Mouse (Mus musculus): ENCODE results near the gene Kat8.

- TF ChIP-seq CTCF (IDR thresholded peaks at IDR 0.05; ENCODE audit: control insufficient read depth, insufficient read depth, insufficient read length): no peak
- TF ChIP-seq MYOD1 (IDR thresholded peaks at IDR 0.05; ENCODE audit: control insufficient read depth, insufficient read length, low read depth): no peak
- TF ChIP-seq MAX (IDR thresholded peaks at IDR 0.05): no peak
- no peak for TF ChIP-seq USF1 (IDR thresholded peaks at IDR 0.05; ENCODE audit: low read depth)
- TF ChIP-seq CEBPB (IDR thresholded peaks at IDR 0.05; ENCODE audit: low read depth): no peak
- no peak for TF ChIP-seq MYOG (IDR thresholded peaks at IDR 0.05; ENCODE audit: control insufficient read depth, extremely low read depth, insufficient read length)
Observed at GRCm38 (mm10) chr7:127897542-127897941, 14.8 kb upstream of the Kat8 start.

All from C2C12 (cell line).